Mouse (Mus musculus): Measurements from ENCODE around the gene Fam151a.
"Not testable (repeated sequence)": the region's sequence is repeated elsewhere in the genome, so short reads cannot be mapped to it uniquely, and the experiment has no call there.

The Fam151a gene

GRCm38 (mm10) chr4:106778116-106778788, 44.6 kb downstream of the Fam151a start:
- DNase-seq: peak; percentile 88

DNA sequence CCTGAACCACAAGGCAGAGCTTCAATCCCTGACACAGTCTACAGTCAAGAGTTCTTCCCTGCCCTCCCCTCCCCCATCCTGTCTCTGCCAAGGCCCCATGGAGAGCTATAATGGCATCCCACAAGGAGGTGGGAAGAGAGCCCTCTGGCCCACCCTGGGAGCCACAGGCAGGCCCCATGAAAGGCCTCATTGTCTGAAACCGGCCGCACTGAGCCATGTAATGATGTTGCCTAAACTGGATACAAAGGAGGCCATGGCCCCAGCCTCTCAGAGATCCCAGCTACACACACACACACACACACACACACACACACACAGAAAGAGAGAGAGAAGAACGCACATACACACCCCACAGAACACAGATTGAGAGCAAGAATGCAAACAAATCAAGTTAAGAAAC, 46.4 kb downstream of the Fam151a start:
- DNase-seq: peak; percentile 40

GRCm38 (mm10) chr4:106783137-106783536, 49.4 kb downstream of the Fam151a start:
- no peak for DNase-seq

DNA sequence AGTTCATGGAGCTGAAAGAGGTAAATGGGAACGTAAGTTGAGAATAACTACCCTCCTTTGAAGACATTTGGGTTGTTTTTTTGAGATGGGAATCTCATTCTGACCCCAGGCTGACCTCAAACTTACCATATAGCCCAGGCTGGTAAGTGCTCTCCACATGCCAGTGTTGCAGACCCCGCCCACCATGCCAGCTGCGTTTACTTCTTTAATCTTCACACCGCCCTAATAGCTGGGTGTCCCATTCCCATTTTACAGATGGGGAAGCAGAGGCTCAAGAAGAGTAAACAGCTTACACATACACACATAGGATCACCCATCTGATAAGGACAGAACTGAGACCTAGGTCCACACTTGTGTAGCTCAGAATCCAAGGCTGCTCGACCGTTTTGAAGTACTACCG, 51.1 kb downstream of the Fam151a start:
- DNase-seq: no peak

- DNase-seq: no peak
Measured at GRCm38 (mm10) chr4:106785345-106785744, 51.7 kb downstream of the Fam151a start.

DNA sequence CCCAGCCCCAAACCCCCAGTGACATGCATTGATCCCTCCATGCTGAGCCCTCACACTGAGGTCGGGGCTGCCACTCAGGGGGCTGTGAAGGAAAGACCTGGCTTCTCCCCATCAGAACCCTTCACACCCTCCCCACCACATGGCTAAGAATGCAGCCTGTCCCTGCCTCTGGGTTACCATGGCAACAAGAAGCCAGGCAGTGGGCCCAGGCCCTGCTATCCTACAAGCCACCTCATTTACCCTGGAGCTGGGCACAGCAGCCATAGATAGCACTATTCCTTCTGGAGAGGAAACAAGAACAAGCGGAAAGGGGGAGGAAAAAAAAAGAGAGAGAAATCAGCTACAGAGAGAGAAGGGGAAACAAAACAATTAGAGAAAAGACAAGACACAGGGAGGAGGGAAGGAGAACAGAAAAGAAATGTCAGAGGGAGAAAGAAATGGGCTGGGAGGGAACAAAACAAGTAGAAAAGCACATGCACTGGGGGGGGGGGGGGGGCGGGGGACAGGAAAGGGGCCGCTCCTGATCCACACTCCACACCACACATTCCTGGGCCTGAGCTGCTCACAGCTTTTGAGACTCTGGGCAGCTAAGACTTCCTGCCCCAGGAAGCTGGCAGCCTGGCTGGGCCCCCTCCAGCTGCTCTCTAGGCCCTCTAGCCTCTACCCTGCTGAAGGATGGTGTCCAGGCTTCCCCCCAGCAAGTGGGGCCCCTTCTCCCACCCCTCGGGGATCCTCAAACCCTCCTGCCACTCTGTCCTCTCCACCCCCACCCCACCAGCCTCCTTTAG, 52.3 kb downstream of the Fam151a start:
- peak; percentile 70 for DNase-seq

DNA sequence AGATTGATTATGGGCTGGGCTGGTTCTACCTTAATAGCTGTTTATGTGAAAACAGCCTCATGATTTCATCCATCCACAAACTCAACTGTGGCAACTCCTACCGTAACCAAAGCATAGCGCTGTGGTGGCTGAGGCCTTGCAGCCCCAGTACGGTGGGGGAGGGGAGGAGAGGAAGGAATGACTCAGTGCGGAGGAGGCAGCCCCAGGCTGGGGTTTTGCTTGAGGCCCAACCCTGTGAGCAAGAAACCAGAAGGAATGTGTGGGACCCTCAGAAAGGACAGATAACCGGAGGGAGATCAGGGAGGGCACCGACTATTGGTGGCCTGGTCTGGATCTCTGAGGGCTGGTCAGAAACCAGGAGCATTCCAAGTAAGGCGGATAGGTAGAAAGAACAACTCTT, 54.1 kb downstream of the Fam151a start:
- no peak for DNase-seq

GRCm38 (mm10) chr4:106788627-106789026, 54.9 kb downstream of the Fam151a start:
- no peak for DNase-seq

DNA sequence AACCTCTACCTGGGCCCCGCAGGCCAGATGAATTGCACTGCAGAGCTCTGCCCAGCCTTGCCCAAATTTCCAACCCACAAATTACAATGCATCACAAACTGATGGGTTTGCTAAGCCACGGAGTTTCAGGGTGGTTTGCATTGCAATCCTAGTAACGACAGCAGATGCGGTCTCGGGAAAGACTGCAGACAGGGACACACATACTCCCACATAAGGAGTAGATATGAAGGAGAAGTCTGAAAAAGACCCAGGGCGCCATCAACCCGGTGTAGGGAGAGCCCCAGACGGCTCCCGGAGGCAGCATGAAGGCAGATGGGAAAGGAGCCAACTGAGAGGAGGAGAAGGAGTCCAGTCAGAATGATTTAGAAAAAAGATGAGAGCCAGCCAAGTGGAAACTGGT, 56.0 kb downstream of the Fam151a start:
- DNase-seq: peak; percentile 16

DNA sequence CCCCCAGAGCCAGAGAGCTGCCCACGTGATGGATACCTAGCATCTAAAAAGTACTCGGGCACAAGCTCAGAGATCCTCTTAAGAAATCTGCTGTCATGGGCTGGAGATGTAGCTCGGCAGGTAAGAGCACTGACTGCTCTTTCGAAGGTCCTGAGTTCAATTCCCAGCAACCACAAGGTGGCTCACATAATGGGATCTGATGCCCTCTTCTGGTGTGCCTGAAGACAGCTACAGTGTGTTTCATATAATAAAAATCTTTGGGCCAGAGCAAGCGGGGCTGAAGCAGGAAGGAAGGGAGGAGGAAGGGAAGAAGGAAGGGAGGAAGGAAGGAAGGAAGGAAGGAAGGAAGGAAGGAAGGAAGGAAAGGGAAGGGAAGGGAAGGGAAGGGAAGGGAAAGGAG, 56.5 kb downstream of the Fam151a start:
- DNase-seq: not testable (repeated sequence)

- DNase-seq: no peak
Measured at GRCm38 (mm10) chr4:106790938-106791337, 57.2 kb downstream of the Fam151a start.

DNA sequence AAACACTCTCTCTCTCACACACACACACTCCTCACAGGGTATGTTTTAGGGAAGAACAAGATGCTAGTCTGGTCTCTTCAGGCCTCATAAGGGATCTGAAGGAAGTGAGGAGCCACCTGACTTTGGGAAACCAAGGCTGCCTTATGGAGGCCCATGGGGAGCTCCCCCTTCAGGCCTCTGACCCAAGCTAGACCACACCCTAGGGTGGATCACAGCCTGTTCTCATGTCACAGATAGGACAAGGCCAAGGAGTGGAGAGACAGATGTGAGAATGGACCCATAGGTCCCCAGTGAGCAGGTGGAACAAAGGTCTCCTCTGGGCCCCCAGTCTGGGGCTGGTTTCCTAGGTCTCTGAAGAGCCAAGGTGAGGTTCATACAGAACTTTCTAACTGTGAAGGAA, 58.6 kb downstream of the Fam151a start:
- DNase-seq: no peak

- not testable (repeated sequence) for DNase-seq
Measured at GRCm38 (mm10) chr4:106793826-106794225, 60.1 kb downstream of the Fam151a start.

DNA sequence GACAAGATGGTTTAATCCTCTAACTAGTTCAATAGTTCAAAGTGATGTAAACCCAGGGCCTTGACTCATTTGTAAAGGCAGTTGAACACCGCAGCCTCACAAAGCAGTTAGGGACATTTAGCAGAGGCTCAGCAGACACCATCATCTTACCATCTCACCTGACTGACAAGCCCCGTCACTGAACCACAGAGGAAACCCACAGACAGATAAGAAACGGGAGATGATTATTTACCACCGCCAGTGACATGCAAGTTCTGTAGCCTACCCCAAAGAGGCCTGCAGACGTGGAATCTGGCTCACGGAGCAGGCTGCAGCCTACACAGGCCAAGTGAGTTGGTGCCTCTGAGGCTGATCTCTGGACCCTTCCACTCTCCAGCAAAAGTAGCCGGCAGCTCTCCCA, 60.6 kb downstream of the Fam151a start:
- no peak for DNase-seq

GRCm38 (mm10) chr4:106795289-106795688, 61.6 kb downstream of the Fam151a start:
- DNase-seq: no peak

All from right cerebral cortex, postnatal 4 days (tissue).